Comparison of ENCODE assay signal across 10 mouse cellular contexts in genomic region chr6:82756799-82757210, GRCm38 (mm10). TPM values are rescaled to one million over a fixed set of nuclear protein-coding genes. Genes with fewer than 3 reads are reported as not detected.
DNase-seq lines count a peak whose midpoint lies in the region; ATAC-seq and TF ChIP-seq lines count a peak whose summit lies in the region.
"Had no signal": no experiment of that assay in that cellular context is flagged by ENCODE, and none has a peak within 500 bp of the region (broad histone marks: within the 10 kb centered on the region; RNA-seq: fewer than 3 reads in every experiment).

No protein-coding gene starts in this region.

- H3K4me1 ChIP-seq in liver, embryonic 11.5 days (replicated peaks; ENCODE audit: control insufficient read depth, insufficient read depth, low read length) = peaks cover 32% of the 10 kb centered on the region
- peaks cover 22% of the 10 kb centered on the region for H3K4me1 ChIP-seq in liver, postnatal 0 days (ENCODE audit: insufficient read depth)
- H3K4me1 ChIP-seq in intestine, embryonic 16.5 days (ENCODE audit: control insufficient read depth, insufficient read depth, low read length) = peaks cover 24% of the 10 kb centered on the region
- no peaks in the 10 kb centered on the region for H3K4me1 ChIP-seq in stomach, postnatal 0 days (replicated peaks; ENCODE audit: control insufficient read depth, insufficient read depth)

- ATAC-seq in liver, embryonic 11.5 days (replicated peaks; ENCODE audit: low FRiP score) = peak; percentile 81
- no peak for ATAC-seq in liver, postnatal 0 days
- peak; percentile 83 for ATAC-seq in intestine, embryonic 16.5 days
- ATAC-seq in stomach, postnatal 0 days (ENCODE audit: low FRiP score, low TSS enrichment) = peak; percentile 36

- no peak overlapping the region for H3K27ac ChIP-seq in liver, embryonic 11.5 days (ENCODE audit: low read depth, low read length)
- H3K27ac ChIP-seq in liver, postnatal 0 days (ENCODE audit: low read depth) = no peak overlapping the region
- no peak overlapping the region for H3K27ac ChIP-seq in intestine, embryonic 16.5 days (ENCODE audit: low read length)
- H3K27ac ChIP-seq in stomach, postnatal 0 days (replicated peaks) = no peak overlapping the region
- H3K27ac ChIP-seq in left cerebral cortex, adult 2 months = no peak overlapping the region

- peaks cover 9% of the 10 kb centered on the region for H3K36me3 ChIP-seq in liver, embryonic 11.5 days (ENCODE audit: control insufficient read depth, insufficient read depth, low read length)
- H3K36me3 ChIP-seq in liver, postnatal 0 days (replicated peaks; ENCODE audit: insufficient read depth, low read length) = no peaks in the 10 kb centered on the region; the same call in 1 of the 2 replicates
- H3K36me3 ChIP-seq in intestine, embryonic 16.5 days (ENCODE audit: control insufficient read depth, insufficient read depth, low read length) = peaks cover 3% of the 10 kb centered on the region; the same call in 1 of the 2 replicates
- no peaks in the 10 kb centered on the region for H3K36me3 ChIP-seq in stomach, postnatal 0 days (ENCODE audit: control insufficient read depth, insufficient read depth, low read length)

- no peak overlapping the region for H3K9ac ChIP-seq in liver, embryonic 11.5 days (ENCODE audit: low read depth, low read length)
- no peak overlapping the region for H3K9ac ChIP-seq in liver, postnatal 0 days (replicated peaks)
- no peak overlapping the region for H3K9ac ChIP-seq in intestine, embryonic 16.5 days (ENCODE audit: low read depth, low read length)
- no peak overlapping the region for H3K9ac ChIP-seq in stomach, postnatal 0 days (ENCODE audit: low read length)

- H3K27me3 ChIP-seq in liver, embryonic 11.5 days (replicated peaks; ENCODE audit: control insufficient read depth, insufficient read depth, low read length) = no peaks in the 10 kb centered on the region
- no peaks in the 10 kb centered on the region for H3K27me3 ChIP-seq in liver, postnatal 0 days (ENCODE audit: insufficient read depth, low read length)
- no peaks in the 10 kb centered on the region for H3K27me3 ChIP-seq in intestine, embryonic 16.5 days (replicated peaks; ENCODE audit: control insufficient read depth, insufficient read depth, low read length)
- no peaks in the 10 kb centered on the region for H3K27me3 ChIP-seq in stomach, postnatal 0 days (ENCODE audit: control insufficient read depth, insufficient read depth, low read length)

- TF ChIP-seq EP300 in liver, postnatal 0 days (IDR thresholded peaks at IDR 0.05; ENCODE audit: low read depth) = no peak
- no peak for TF ChIP-seq EP300 in stomach, postnatal 0 days (optimal IDR thresholded peaks at IDR 0.05)

- TF ChIP-seq CTCF in liver, postnatal 0 days (IDR thresholded peaks at IDR 0.05; ENCODE audit: low read depth) = no peak
- no peak for TF ChIP-seq CTCF in stomach, postnatal 0 days (IDR thresholded peaks at IDR 0.05; ENCODE audit: low read depth)
- no peak for TF ChIP-seq CTCF in left cerebral cortex, adult 2 months (IDR thresholded peaks at IDR 0.05)

- no peak for DNase-seq in liver, embryonic 11.5 days (ENCODE audit: low spot score)
- DNase-seq in liver, postnatal 0 days = no peak
- DNase-seq in cerebellum, adult 9-10 months = peak; percentile 45
- peak; percentile 45 for DNase-seq in stomach, postnatal 0 days (ENCODE audit: low spot score)
- DNase-seq in adrenal gland, postnatal 25 days = no peak
- DNase-seq in left cerebral cortex, adult 2 months (ENCODE audit: extremely low spot score in 1 of 2, low spot score in 2 of 2) = no peak
- DNase-seq: kidney, postnatal 10 days had no signal

- WGBS in liver, embryonic 11.5 days = 63% methylated on average over 9 of the region's 9 CpGs
- WGBS in liver, postnatal 0 days (ENCODE audit: insufficient replicate concordance) = 73% methylated on average over 9 of the region's 9 CpGs
- 63% methylated on average over 9 of the region's 9 CpGs for WGBS in intestine, embryonic 16.5 days
- 70% methylated on average over 9 of the region's 9 CpGs for WGBS in stomach, postnatal 0 days

- H3K9me3 ChIP-seq in liver, embryonic 11.5 days (ENCODE audit: control insufficient read depth, low read length) = no peaks in the 10 kb centered on the region
- H3K9me3 ChIP-seq in liver, postnatal 0 days (ENCODE audit: low read length) = no peaks in the 10 kb centered on the region
- no peaks in the 10 kb centered on the region for H3K9me3 ChIP-seq in intestine, embryonic 16.5 days (ENCODE audit: control insufficient read depth, low read length)
- no peaks in the 10 kb centered on the region for H3K9me3 ChIP-seq in stomach, postnatal 0 days (ENCODE audit: control insufficient read depth, low read length)

- H3K4me2 ChIP-seq in liver, embryonic 11.5 days = no peak overlapping the region
- H3K4me2 ChIP-seq in liver, postnatal 0 days (ENCODE audit: low read depth, low read length) = no peak overlapping the region
- H3K4me2 ChIP-seq in intestine, embryonic 16.5 days (ENCODE audit: low read depth, low read length) = 0 out of 2 replicates have a peak overlapping the region, but pooled peaks have one; percentile 11
- H3K4me2 ChIP-seq in stomach, postnatal 0 days (replicated peaks; ENCODE audit: low read depth) = no peak overlapping the region
- H3K4me2 ChIP-seq: midbrain, embryonic 11.5 days had no signal

- intact Hi-C loops in left cerebral cortex, adult 2 months (cut with DNase I) = no loop called here

- H3K4me3 ChIP-seq in liver, embryonic 11.5 days (ENCODE audit: low read depth, low read length) = no peak overlapping the region
- H3K4me3 ChIP-seq in liver, postnatal 0 days (ENCODE audit: low read depth, low read length) = no peak overlapping the region
- H3K4me3 ChIP-seq in intestine, embryonic 16.5 days (ENCODE audit: low read length) = no peak overlapping the region
- H3K4me3 ChIP-seq in stomach, postnatal 0 days (ENCODE audit: low read depth, low read length) = no peak overlapping the region
- H3K4me3 ChIP-seq in left cerebral cortex, adult 2 months = no peak overlapping the region
- H3K4me3 ChIP-seq: erythroblast, embryonic 14.5 days had no signal

RNA-seq across cellular contexts. Expression of gene Hk2, which starts 17.4 kb away (rescaled TPM):
- 25.0 and 29.0 TPM in 2 replicates for polyA plus RNA-seq in liver, embryonic 11.5 days (2014; fragmentation: Nextera tagmentation; extraction: Ambion mirVana)
- polyA plus RNA-seq in liver, postnatal 0 days (2015; fragmentation: Nextera tagmentation; extraction: Ambion mirVana) = 3.0 and 3.3 TPM in 2 replicates
- polyA plus RNA-seq in intestine, embryonic 16.5 days (2015; fragmentation: Nextera tagmentation; extraction: Ambion mirVana) = 14.7 and 18.0 TPM in 2 replicates
- polyA plus RNA-seq in stomach, postnatal 0 days (2015; fragmentation: Nextera tagmentation; extraction: Ambion mirVana) = 7.1 and 8.9 TPM in 2 replicates
- 87.9 and 110 TPM in 2 replicates for total RNA-seq in adrenal gland, postnatal 25 days (2021)
- total RNA-seq in left cerebral cortex, adult 2 months (2021) = 1 to 10 TPM; 2.9 to 4.1 TPM

RNA-seq across cellular contexts. Expression of gene Pole4, which starts 51.6 kb away (rescaled TPM):
- polyA plus RNA-seq in liver, embryonic 11.5 days (2014; fragmentation: Nextera tagmentation; extraction: Ambion mirVana) = 106 and 108 TPM in 2 replicates
- polyA plus RNA-seq in liver, postnatal 0 days (2015; fragmentation: Nextera tagmentation; extraction: Ambion mirVana) = 87.7 and 87.9 TPM in 2 replicates
- 80.1 and 82.6 TPM in 2 replicates for polyA plus RNA-seq in intestine, embryonic 16.5 days (2015; fragmentation: Nextera tagmentation; extraction: Ambion mirVana)
- polyA plus RNA-seq in stomach, postnatal 0 days (2015; fragmentation: Nextera tagmentation; extraction: Ambion mirVana) = 79.8 and 84.5 TPM in 2 replicates
- total RNA-seq in adrenal gland, postnatal 25 days (2021) = 42.3 and 49.2 TPM in 2 replicates
- total RNA-seq in left cerebral cortex, adult 2 months (2021) = 10 to 100 TPM; 26.0 to 31.6 TPM

Comparison
In these comparisons a context has a peak if more than half of its experiments do, and no peak if none do; other contexts are left out.
1. DNase-seq: peak in cerebellum, adult 9-10 months (single experiment) and stomach, postnatal 0 days (single experiment); none in liver, embryonic 11.5 days (single experiment), liver, postnatal 0 days (single experiment), adrenal gland, postnatal 25 days (single experiment) and left cerebral cortex, adult 2 months (0 of 2).